Mouse (Mus musculus): ENCODE results near the gene Olfr693. TPM values are rescaled to one million over a fixed set of nuclear protein-coding genes. Genes with fewer than 3 reads are reported as not detected.

The Olfr693 gene
- polyA plus RNA-seq, 1 experiment: not detected

DNA sequence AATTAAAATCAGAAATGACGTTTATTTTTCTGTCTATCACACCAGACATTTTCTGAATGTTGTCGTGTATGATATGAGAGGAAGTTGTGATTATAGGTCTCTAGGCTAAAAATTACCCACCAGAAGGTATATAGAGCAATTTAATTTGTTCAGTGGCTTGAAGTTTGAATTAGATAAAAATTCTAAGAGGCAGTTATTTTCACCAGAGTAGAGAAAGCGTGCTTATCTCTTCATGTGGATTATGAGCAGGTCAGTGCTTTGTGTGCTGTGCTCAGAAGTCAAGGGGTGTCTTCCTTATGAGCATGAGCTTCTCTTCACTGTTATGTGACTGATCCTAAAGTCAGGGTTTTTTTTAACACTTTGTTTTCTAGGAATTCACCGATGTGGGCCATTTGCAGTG is 44.8 kb downstream of the Olfr693 start:
- 78% methylated on average over 4 of the region's 4 CpGs for WGBS
- no peak for TF ChIP-seq CTCF (IDR thresholded peaks at IDR 0.05; ENCODE audit: extremely low read depth, insufficient read length, insufficient replicate concordance, low read depth, low read length)
- TF ChIP-seq POLR2A (IDR thresholded peaks at IDR 0.05; ENCODE audit: low read depth, low read length): no peak
- no peaks in the 10 kb centered on the region for H3K36me3 ChIP-seq (ENCODE audit: control insufficient read depth, insufficient read depth, low read length)

More for the DNA sequence above, 44.8 kb downstream of the Olfr693 start:
- no peak overlapping the region for H3K27ac ChIP-seq (ENCODE audit: insufficient read depth, low read depth, low read length)
- H3K4me3 ChIP-seq (ENCODE audit: low read depth, low read length): no peak overlapping the region
- H3K27me3 ChIP-seq (ENCODE audit: control insufficient read depth, insufficient read depth, low read length): no peaks in the 10 kb centered on the region
- no peaks in the 10 kb centered on the region for H3K4me1 ChIP-seq (ENCODE audit: control insufficient read depth, insufficient read depth, insufficient read length, low read length)

Other genes with a start within 250 kb of the Olfr693 start
- gene Olfr694, start 11.2 kb upstream of the Olfr693 start, polyA plus RNA-seq (2012; rRNA removed): not detected in 2 replicates
- gene Olfr695, start 35.8 kb upstream of the Olfr693 start, polyA plus RNA-seq (2012; rRNA removed): not detected in 2 replicates
- gene Olfr697, start 61.9 kb upstream of the Olfr693 start, polyA plus RNA-seq (2012; rRNA removed): not detected in 2 replicates
- gene Olfr698, start 74.8 kb upstream of the Olfr693 start, polyA plus RNA-seq (2012; rRNA removed): not detected in 2 replicates
- gene Olfr699, start 112.6 kb upstream of the Olfr693 start, polyA plus RNA-seq (2012; rRNA removed): not detected in 2 replicates
- gene Olfr700, start 128.2 kb upstream of the Olfr693 start, polyA plus RNA-seq (2012; rRNA removed): not detected in 2 replicates
- not detected in 2 replicates for gene Olfr701, start 133.5 kb upstream of the Olfr693 start, polyA plus RNA-seq (2012; rRNA removed)
- gene Olfr702, start 153.3 kb upstream of the Olfr693 start, polyA plus RNA-seq (2012; rRNA removed): not detected in 2 replicates
- gene Olfr703, start 162.8 kb upstream of the Olfr693 start, polyA plus RNA-seq (2012; rRNA removed): not detected in 2 replicates
- gene Olfr704, start 182.6 kb upstream of the Olfr693 start, polyA plus RNA-seq (2012; rRNA removed): not detected in 2 replicates
- not detected in 2 replicates for gene Olfr705, start 196.3 kb upstream of the Olfr693 start, polyA plus RNA-seq (2012; rRNA removed)
- not detected in 2 replicates for gene Olfr706, start 207.6 kb upstream of the Olfr693 start, polyA plus RNA-seq (2012; rRNA removed)
- gene Olfr707, start 220.7 kb upstream of the Olfr693 start, polyA plus RNA-seq (2012; rRNA removed): not detected in 2 replicates
- not detected in 2 replicates for gene Olfr1532-ps1, start 227.4 kb upstream of the Olfr693 start, polyA plus RNA-seq (2012; rRNA removed)

Data from small intestine, adult 2 months (tissue).